12 mouse cellular contexts compared by ENCODE assay signal in the genomic region with DNA sequence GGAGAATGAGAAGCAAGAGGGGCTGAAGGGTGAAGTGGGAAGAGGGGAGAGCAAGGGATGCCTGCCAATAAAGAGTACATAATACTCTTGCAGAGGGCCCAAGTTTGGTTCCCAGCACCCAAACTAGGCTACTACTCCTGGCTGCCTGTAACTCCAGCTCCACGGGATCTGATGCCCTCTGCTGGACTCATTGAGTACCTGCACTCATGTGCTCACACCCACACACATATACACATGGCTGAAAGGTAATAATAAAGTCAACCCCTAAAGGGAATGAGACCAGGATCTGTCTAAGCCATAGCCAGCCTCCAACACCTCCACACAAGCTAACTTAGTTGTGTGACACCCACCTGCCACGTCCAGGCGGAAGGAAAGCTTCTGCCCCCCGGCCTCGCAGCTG.
"Had no signal": no experiment of that assay in that cellular context is flagged by ENCODE, and none has a peak within 500 bp of the region (broad histone marks: within the 10 kb centered on the region; RNA-seq: fewer than 3 reads in every experiment).

No protein-coding gene starts in this region.

- H3K27ac ChIP-seq: kidney, embryonic 15.5 days; limb, embryonic 12.5 days; lung, embryonic 15.5 days; macrophage; midbrain, embryonic 15.5 days; neural tube, embryonic 12.5 days had no signal

- H3K36me3 ChIP-seq: kidney, embryonic 15.5 days; limb, embryonic 12.5 days; lung, embryonic 15.5 days; midbrain, embryonic 15.5 days; neural tube, embryonic 12.5 days had no signal

- H3K27me3 ChIP-seq: kidney, embryonic 15.5 days; limb, embryonic 12.5 days; lung, embryonic 15.5 days; midbrain, embryonic 15.5 days; neural tube, embryonic 12.5 days had no signal

- H3K4me3 ChIP-seq: kidney, embryonic 15.5 days; limb, embryonic 12.5 days; lung, embryonic 15.5 days; megakaryocyte, embryonic 14.5 days; midbrain, embryonic 15.5 days; neural tube, embryonic 12.5 days had no signal

- H3K9ac ChIP-seq: kidney, embryonic 15.5 days; limb, embryonic 12.5 days; lung, embryonic 15.5 days; midbrain, embryonic 15.5 days; neural tube, embryonic 12.5 days had no signal

- H3K4me2 ChIP-seq: kidney, embryonic 15.5 days; limb, embryonic 12.5 days; lung, embryonic 15.5 days; midbrain, embryonic 11.5 days; midbrain, embryonic 15.5 days; neural tube, embryonic 12.5 days had no signal

- H3K4me1 ChIP-seq: limb, embryonic 12.5 days; lung, embryonic 15.5 days; megakaryocyte, embryonic 14.5 days; midbrain, embryonic 15.5 days; neural tube, embryonic 12.5 days had no signal

- DNase-seq: kidney, adult 2 months; kidney, postnatal 14 days; lung, postnatal 14 days; spleen, adult 18-20 months had no signal

- H3K9me3 ChIP-seq: kidney, embryonic 15.5 days; lung, embryonic 15.5 days; midbrain, embryonic 15.5 days; neural tube, embryonic 12.5 days had no signal

- ATAC-seq: midbrain, embryonic 15.5 days had no signal
